Mouse (Mus musculus) gastrocnemius, adult 18-20 months (tissue): Measurements from ENCODE around the gene Myl3. TPM values are rescaled to one million over a fixed set of nuclear protein-coding genes. Genes with fewer than 3 reads are reported as not detected.

ENCODE experiments used
- DNase-seq: peaks from one replicate; pipeline ENCODE4 v3.0.0; 2021; ENCODE audit warnings: low spot score
- total RNA-seq, 2 experiments: library from RNA; stranded (reverse); gene quantifications; 2 replicates each; pipeline ENCODE4 v1.2.3; 2021

The Myl3 gene
- total RNA-seq, 2 experiments from 2014 or later = 624 to 860 TPM

DNA sequence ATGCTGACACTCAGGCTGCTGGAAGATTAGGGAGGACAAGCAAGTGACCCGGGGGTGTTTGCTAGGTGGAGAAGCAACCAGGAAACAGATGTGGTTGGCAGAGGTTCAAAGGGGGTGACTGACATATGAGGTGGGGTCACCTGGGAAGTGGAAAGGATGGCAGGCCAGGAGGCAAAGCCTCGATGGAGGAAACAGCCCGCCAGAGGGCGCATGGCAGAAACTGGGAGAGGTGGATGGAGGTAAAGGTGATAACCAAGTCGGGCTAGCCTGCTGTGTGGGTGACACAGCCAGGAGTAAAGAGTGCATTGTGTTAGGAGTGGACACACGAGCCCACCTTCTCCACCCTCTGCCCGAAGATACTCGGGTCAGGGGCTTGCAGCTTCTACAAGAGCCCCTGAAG is 11.8 kb upstream of the Myl3 start:
- peak; percentile 37 for DNase-seq

DNA sequence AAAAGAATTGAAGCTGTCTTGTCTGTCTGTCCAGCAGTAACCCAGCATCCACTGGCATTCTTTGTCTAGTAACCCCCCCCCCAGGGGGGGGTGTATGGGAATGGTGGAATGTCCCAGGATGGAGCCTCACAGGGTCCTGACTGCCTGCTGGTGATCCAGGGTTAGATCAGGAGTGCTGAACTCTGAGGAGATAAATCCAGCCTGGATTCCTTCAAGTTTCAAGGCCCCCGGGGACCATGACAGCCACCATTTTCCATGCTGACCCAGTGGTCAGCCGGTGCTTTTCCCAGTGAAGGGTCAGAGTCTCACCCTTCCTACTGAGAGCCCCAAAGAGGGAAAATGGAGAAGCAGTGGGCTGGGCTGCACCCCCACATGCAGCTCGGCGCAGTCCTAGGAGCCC is 9.8 kb upstream of the Myl3 start:
- DNase-seq = no peak

DNA sequence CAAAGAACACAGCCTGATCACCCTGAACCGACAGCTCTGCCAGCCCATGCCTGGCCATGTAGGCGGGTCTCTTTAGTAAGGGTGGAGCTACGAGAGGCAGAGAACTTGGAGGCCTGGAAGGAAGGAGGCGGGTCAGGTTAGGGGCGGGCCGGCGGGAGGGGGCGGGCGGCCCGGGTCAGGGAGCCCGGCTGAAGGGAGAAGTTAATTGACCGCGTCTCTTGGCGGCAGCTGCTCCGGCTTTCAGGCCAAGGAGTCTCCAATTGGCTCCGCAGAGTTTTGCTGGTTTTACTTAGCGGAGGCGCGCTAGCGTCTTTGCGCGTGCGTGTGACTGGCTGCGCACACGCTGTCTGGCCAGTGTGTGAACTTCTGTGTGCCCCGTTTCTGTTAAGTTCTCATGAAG is 9.0 kb upstream of the Myl3 start:
- DNase-seq = peak; percentile 83

DNA sequence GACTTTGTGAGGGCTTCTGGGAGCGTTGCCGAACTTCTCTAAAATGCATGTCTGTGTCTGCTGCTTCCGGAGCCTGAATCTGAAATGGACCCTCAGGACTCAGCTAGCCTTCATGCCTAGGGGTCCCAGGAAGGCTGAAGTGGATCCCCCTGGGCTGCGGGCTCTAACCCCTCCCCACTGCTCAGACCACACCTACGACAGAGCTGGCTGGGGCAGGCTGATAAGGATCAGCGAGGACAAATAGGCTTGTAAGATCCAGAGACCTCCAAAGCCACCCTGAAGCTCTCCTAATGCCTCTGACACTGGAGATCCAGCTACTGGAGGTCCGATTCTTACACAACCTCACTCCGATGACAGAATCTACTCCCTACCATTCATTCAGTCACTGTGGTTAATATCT is 8.6 kb upstream of the Myl3 start:
- DNase-seq = no peak

DNA sequence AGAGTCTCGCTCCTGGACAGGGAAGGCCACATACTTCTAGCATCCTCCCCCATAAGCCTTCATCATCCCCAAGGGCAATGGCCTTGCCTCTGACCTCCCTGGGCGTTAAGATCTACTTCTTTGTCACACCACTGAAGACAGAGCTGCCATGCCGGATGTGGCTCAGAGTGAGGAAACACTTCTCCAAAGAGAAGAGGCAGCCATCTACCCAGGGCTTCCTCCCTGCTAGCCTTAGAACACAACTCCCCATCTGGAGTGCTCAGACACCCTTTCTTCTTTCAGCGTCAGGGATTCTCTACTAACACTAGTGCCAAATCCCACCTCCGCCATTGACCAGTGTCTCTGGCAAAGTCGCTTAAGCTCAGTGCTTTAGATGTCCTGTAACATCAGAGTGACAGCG is 7.5 kb upstream of the Myl3 start:
- no peak for DNase-seq

DNA sequence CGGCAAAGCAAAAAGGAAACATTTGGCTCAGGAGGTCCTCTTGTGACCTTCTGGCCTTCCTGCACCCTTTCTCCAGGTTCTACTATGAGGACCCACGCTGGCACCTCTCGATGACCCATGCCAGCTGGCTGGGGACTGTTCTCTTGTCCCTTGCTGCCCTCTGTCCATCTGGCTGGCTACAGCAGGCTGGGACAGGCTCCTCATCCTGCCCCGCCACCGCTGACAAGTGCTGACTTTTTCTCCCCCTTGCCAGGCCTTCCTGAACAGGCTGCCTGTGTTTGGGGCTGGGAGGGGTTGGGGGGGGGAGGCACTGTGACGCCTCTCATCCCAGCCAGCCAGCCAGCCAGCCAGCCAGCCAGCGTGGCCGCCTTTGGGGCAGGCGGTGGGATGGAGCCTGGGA is 5.3 kb upstream of the Myl3 start:
- DNase-seq = no peak

DNA sequence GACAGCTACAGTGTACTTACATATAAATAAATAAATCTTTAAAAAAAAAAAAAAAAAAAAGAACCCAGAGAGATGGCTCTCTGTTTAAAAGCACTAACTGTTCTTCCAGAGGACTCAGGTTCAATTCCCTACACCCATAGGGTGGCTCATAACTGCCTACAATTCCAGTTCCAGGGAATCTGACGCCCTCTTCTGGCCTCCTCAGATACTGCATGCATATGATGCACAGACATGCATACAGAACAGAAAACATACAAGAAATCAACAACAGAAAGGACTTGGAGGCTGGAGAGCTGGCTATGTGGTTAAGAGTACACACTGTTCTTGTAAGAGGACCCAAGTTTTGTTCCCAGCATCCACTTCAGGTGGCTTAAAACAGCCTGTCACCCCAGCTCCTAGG is 3.6 kb upstream of the Myl3 start:
- no peak for DNase-seq

DNA sequence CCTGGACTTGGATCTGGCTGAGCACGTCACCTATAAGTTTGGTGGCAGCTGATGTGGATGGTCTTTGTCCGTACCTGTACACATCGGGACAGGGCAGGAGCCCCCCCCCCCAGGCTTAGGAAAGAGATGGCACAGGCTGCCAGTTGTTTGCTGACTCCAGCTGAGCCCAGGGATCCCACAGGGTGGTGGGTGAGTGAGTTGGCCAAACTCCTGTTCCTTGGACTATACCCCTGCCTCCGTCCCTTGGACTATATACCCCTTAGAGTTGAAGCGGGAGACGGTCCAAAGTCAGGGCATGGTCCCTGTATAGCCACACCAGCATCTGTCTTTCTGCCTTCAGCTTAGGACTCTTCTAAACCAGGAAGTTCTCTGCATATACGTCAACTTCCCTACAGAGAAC is 1.7 kb upstream of the Myl3 start:
- DNase-seq = no peak

DNA sequence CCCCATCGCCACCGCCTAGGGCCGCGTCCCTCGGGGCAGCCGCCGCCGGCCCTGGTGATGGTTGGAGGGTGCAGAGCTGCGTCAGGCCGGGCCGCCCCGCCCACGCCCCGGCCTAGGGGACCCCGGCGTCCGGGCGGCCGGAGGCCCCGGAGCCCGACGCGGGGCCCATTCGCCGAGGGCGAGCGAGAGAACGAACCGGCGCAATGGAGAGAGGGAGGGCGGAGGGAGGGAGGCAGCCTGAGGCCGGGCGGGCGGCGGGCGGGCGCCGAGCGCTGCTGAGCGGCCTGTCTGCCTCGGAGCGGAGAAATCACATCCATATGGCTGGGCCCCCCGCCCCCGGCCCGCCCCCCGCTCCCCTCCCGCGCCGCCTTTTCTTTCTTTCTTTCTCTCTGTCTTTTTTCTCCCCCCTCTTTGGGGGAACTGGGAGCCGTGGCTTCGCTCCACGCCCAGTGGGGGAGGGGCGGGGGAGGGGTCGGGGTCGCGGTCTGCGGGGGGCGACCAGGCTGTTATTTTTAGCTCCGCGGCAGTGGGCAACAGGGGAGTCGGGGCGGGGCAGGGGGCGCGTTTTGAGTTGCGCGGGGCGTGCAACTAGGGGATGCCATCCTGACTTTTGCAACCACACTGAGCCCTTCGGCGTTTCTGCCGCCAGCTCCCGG is 762 bp downstream of the Myl3 start:
- DNase-seq = no peak

DNA sequence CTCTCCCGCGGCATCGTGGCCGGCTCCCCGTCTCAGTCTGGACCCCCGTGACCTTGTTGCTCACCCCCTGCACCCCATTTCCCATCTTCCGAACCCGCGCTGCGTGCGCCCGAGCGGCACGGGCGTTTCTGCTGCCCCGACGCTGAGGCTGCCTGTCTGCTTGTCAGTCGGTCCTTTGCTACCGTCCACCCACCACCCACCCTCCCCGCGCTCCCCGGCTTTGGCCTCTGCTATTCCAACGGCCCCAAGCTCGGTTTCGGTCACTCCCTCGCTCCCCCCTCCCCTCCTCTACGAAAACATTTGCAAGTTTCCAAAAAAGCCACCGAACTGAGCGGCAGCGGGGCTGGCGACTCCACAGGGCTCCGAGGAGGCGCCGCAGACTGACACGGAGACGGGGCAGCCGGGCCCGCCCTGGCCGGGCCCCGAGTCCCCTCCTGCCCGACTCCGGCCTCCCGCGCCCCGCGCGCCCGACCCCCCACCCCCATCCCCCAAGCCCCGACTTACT is 1.3 kb downstream of the Myl3 start:
- no peak for DNase-seq

DNA sequence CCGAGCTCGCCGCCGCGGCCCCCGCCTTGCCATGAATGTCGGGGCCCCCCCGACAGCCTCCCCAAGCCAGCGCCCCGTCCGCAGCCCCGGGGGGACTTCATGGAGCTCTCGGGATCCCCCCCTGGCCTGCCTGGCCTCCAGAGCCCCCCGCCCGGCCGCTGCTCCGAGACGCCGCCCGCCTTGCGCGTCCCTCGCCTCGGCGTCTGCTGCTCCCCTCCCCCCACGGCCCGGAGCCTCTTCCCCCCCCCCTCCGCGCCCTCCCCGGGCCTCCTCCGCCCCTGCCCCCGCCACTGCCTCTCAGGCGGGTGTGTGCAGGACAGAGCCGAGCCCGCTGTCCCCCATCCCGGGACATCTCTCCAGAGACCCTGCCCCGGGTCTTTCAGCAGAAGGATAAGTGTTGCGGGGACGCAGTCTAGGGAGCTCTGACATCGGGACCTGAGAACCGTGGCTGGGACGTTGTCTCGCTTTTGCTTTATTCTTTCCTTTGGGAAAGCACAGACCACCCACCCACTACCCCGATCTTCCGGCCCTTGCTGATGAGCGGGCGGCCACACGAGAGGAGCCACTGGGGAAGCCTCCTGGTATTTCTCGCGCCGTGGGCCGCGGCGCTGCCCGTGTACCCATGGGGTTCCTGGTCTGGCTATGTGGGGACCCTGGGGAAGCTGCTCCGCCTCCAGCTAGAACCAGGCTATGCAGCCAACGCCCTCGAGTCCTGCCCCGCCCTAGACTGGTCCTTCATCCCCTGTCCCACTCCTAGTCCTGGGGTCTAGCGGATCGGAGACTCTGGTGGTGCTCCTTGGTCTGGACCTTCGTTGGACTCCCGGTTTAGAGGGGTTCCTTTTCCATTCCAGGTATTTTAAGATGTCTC is 2.0 kb downstream of the Myl3 start:
- DNase-seq = no peak

DNA sequence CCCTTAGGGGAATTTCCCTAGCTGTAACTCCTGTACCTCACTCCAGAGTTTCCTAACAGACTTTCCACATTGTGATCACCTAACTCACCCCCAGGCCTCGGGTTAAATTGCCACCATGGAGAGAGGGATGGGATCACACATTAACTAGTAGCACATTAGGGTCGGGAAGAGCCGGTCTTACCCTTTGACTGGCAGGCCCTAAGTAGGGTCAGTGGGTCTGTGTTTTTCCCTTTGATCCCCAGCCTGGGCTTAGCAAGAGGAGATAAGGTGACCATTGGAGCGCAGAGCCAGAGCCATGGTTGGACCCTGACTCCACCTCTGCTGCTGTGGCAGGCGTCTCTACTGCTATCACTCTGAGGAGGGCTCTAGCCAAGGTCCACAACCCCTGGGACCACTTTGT is 4.1 kb downstream of the Myl3 start:
- DNase-seq = no peak

DNA sequence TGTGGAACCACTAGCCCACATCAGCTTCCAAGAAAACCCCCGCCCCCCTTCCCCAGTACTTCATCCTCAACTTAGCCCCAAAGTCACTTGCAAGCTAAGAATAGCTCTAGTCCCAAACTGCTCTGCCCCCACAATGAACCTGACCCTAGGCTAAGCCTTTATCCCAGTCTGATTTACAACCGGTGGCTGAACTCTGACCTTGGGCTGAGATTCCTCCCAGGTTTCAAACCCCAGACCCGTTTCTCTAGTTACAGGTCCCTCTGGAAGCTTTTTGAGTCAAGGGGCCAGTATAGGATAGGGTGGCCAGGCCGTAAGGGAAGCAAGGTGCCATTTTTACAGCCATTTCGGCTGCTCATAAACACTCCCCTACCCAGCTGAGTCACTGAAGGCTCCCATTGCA is 4.6 kb downstream of the Myl3 start:
- no peak for DNase-seq

DNA sequence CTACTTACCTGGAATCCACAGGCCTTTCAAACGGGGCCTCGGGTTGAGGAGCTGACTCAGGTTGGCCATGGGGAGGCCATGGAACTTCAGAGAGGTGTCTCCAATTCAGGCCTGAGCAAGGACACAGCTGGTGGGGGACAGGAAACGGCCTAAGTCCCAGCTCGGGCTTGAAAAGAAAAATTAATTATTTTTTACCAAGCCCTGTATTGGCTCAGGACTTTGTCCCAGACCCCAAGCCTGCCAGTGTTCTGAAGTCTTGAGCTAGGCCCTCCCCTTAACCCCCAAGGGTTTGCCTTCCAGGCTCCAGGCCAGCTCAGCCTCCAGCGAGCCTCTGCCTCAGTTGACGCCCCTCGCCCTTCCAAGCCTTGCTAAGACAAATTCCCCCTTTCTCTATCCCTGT is 5.3 kb downstream of the Myl3 start, which contains the start of gene Pth1r:
Pth1r (minus strand) TSS at position 185 of the 400 bp plus-strand sequence.
- DNase-seq = no peak

DNA sequence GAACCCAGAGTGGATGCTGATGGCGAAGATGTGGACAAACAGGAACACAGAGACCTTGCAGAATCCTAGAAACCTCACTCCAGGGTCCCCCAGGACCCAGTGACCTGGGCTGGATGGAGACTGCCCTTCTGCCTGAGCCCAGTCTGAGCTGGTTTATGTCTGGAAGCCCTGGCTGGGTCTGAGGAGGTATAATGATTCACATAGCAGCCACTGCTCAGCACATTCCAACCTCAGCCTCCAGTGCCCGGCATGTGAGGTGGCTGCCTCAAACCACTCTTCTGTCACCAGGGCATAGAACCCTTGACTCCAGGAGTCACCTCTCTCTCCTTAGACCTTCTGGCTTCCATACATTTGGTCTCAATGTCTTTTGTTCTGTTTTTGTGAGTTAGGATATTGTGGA is 6.8 kb downstream of the Myl3 start:
- DNase-seq = no peak

DNA sequence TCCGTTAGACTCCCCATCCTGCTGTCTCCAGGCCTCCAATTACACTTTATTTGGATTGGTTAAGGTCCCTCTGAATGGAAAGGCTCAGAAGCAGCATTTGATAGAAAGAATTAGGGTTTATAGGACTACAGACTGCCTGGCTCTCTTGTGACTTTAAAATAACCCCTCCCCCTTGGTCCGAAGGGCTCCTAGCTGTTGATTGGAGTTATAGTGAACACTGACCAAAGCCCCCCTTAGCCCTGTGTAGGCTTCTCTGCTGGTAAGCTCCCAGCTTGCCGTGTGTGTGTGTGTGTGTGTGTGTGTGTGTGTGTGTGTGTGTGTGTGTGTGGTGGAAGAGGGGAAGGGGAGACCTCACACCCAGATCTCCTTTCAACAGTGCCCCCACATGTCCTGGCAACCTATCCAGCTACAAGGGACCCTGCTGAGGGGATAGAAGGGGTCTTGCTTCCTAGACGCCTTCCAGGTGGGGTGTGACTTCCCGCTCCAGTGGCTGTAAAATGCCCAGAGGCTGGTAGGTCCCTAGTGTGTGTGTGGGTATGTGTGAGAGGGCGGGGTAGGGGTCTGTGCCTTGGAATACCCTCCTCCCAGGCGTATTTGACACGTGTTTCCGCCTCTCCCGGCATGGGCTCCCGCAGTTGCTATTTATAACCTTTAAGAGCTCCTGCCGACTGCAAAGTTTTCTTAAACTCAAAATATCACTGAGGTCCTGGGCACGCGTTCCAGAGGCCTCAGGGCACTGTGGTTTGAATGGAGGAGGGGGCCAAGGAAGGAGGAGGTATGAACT is 8.9 kb downstream of the Myl3 start:
- DNase-seq = no peak

DNA sequence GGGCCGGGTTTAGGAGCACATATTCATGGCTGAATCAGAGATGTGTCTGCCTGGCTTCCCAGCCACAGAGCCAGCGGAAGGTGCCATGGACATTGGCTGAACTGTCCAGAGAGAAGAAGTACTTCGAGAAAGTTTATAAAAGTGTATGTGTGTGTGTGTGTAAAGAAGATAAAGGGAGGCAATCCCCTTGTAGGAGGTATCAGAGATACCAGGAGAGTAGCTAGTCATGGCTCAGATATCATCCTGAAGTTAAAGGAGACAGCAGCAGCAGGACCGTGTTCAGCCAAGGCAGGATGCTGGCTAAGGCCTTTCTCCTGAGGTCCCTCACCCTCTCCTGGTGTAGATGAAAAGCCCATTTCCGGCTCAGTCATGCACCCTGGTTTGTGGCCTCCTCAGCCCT is 9.8 kb downstream of the Myl3 start:
- DNase-seq = no peak

DNA sequence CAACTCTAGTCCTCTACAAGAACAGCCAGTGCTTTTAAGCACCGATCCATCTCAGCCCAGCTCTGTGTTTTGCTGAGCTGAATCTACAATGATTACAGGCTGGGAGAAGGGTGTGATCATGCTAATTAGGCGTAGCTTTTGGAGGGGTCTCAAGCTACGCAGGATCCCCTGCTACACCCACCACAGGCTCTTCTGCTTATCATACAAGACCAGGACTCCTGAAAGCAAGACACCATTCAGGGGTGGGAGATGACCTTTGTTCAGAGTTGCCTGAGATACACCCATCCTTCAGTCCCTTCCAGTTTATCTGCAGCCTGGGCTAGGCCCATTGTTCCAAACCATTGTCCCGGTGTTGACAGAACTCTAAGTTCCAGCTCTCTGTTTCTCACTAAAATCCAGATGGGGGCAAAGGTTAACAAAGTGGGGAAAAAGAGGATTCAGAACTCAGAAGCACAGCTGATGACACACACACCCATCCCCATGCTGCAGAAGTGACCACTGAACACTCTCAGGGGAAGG is 11.3 kb downstream of the Myl3 start:
- no peak for DNase-seq

DNA sequence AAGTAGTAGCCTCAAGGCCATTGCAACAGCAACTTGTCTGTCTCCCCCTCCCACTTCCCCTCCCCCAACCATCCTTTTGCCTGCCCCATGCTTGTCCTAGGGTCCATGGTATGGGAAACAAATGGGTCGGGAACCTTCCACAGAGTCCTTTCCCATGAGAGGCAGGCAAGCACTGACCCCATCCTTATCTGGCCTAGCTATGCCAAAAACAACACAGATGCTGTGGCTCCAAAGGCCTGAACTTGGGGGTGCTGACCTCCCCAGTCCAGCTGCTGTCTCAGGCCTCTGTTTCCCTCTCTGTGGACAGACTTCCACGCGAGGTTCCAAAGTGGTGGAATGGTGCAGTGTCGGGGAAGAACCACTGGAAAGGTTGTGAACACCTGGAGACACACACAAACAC is 12.1 kb downstream of the Myl3 start:
- no peak for DNase-seq

DNA sequence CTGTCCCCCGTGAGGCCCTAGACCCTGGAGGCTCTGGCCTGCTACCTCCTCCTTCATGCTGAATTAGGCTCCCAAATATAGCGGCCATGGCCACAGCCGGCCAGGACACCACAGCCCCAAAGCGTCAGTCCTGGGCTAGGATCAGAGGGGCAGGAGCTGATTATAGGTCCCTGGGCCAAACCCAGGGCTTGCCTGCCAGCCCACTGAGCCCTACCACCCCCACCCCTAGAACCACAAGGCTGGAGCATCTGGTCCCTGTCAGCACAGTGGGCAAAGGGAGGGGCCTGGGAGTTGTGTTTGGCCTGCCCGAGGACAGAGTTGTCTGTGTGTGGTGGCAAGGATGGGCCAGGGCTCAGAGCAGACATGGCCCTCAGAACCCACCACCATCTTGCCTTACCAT is 16.2 kb downstream of the Myl3 start:
- no peak for DNase-seq

DNA sequence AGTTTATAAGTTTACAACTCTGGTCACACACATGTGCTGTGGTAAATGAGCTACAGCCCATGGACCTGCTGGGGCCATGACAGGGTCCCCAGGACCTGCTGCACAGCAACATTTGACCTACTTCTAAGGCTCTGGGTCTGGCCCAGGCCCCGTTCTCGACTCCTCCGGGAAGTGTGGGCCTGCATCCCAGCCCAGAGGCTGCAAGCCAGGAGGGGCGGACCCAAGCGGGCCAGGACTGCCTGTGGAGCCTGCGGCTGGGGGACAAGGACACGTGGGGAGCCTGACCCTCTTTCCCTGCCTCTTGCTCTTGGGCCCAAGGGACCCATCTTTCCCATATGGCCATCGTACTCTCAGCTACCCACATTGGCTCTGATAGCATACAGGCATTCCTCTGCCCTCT is 16.9 kb downstream of the Myl3 start:
- DNase-seq = peak; percentile 87

DNA sequence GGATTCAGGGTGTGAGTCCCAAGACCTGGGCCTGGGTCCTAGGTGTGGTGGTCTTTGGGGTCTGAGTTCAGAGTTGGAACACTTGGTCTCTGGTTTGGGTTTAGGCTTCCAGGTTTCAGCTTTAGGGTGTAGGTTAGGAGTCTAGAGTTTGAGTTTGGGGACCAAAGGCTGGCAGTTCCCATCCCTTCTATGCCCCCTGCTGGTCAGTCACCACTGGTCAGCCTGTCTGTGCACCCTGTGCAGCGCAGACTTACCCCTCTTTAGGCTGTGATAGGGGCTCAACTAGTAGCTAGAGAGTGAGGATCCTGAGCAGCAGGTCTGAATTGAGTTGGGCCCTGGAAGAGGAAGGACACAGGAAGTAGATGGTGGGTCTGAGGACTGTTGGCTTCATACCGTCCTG is 17.6 kb downstream of the Myl3 start:
- DNase-seq = peak; percentile 54
